Mouse (Mus musculus): ENCODE data around the gene Erp44.

The Erp44 gene

GRCm38 (mm10) chr4:48279498-48280134, at the start of gene Erp44, which contains the start of gene Invs:
Gene Erp44, minus strand, starts transcription at chr4:48279558.
Gene Invs, plus strand, starts transcription at chr4:48279760.
- peak; percentile 96 for DNase-seq (ENCODE audit: extremely low spot score, low read depth, low spot score)

GRCm38 (mm10) chr4:48328042-48328441, 48.7 kb upstream of the Erp44 start:
- no peak for DNase-seq (ENCODE audit: extremely low spot score, low read depth, low spot score)

- DNase-seq (ENCODE audit: extremely low spot score, low read depth, low spot score), result no peak
These were observed 47.8 kb upstream of the Erp44 start for GRCm38 (mm10) chr4:48327192-48327591.

DNA sequence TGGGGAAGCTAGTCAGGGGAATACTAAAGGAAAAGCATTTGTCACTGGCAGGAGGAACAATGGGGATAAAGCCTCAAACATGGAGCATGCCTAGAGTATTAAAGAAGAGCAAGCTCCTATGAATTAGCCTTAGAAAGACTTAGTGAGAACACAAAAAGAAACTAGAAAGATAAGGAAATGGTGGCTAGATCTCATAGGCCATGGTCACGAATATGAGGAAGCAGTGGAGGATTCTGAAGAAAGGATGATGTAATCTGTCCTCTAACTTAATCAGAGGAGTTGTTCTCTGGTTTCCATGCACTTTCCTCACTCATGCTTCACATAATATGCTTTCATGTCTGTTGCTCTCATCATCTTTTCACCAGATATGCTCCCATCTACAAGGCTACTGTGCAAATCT, 42.7 kb upstream of the Erp44 start:
- no peak for DNase-seq (ENCODE audit: extremely low spot score, low read depth, low spot score)

DNA sequence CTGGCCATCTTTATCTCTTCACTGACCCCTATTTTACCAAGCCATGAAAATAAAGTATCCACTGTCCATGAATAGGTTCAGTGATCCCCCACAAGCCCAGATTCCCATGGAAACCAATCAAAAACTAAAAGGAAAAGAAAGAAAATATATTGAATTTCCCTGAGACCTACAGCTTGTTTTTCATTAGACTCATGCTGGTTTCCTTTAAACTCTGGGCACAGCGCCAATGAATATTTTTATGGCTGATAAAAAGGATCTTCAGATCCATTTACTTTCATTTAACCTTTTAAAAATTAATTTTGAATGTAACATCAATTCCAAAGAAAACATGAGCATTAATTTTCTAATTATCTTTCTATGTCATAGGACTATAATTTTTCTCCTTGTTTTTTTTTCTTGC, 41.9 kb upstream of the Erp44 start:
- no peak for DNase-seq (ENCODE audit: extremely low spot score, low read depth, low spot score)

- DNase-seq (ENCODE audit: extremely low spot score, low read depth, low spot score), result no peak
These were observed 36.7 kb upstream of the Erp44 start for GRCm38 (mm10) chr4:48316036-48316435.

GRCm38 (mm10) chr4:48314814-48315213, 35.5 kb upstream of the Erp44 start:
- DNase-seq (ENCODE audit: extremely low spot score, low read depth, low spot score), result no peak

DNA sequence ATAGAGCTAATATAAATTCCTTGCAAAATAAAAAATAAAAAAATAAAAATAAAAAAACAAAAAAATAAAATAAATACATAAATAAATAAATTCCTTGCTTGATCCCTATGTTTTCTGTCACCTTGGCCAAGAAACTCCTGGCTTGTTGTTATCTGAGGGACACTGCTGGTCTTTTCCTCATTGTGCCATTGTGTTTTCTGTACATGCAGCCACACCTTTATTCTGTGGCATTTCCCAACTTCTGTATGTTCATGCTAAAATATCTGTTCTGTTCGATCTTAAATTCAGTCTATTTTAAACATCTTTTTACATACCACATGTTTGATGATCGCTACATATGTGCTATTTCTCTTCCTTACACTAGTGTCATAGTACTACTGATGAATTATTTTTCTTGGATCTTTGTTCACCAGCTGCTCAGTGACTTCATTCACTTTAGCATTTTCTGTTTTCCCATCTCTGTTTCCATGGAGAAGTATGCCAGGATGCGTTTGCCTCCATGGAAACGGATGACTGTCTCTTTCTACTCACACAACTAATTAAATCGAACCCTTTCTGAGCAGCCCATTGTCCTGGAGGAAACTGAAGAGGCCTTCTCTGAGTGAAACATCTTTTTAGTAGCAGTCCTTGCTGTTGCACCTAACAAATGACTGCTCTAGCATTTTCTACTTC, 7.9 kb upstream of the Erp44 start:
- no peak for DNase-seq (ENCODE audit: extremely low spot score, low read depth, low spot score)

DNA sequence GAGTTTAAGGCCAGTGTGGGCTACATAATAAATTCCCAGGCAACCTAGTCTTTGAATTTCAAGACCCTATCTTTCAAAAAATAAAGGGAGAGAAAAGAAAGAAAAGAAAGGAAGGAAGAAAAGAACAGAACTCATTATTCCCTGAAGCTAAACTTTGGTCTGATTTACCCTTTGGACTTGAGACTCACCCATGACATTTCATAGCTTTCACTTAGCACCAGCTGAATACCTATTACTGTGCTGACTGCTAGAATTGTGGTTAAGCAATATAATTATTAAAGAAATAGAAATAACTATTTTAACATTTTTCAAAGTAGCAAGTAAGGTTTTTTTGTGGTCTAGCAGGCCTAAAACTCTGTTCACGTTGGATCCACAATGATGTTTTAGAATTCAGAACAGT, 1.8 kb upstream of the Erp44 start:
- DNase-seq (ENCODE audit: extremely low spot score, low read depth, low spot score), result no peak

DNA sequence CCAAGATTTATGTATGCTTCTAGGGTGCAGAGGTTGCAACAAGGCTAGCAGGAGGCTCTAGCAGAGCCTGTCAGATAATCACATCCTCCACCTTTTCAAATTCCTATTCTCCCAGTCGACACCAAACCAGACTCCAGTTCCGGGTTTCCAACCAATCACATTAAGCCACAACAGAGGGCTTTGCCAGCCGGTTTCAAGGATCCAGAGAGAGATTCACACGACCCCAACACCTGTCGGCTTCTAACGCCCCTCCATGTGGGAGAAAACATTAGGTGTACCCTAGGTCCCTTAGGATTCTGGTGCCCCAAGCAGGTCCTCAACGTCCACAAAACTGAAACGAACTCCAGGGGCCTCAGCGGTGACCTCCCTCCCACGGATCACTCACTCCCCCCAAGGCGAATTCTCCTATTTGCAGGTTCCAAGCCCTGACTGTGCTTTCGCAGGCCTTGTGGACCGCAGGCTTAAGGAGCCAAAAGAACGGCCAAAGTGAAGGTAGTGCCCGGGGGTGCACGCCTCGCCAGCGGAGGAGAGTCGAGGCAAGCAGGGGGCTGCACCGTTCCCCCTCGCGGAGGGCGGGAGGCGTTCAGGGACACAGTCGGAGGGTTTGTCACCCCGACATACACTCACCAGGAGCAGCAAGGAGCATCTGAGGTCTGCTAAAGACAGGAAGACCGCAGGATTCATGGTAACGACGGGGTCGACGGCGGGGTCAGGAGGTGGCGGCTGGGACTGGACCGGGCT, 431 bp downstream of the Erp44 start:
- DNase-seq (ENCODE audit: extremely low spot score, low read depth, low spot score), result peak; percentile 24

GRCm38 (mm10) chr4:48277011-48277410, 2.3 kb downstream of the Erp44 start:
- no peak for DNase-seq (ENCODE audit: extremely low spot score, low read depth, low spot score)

DNA sequence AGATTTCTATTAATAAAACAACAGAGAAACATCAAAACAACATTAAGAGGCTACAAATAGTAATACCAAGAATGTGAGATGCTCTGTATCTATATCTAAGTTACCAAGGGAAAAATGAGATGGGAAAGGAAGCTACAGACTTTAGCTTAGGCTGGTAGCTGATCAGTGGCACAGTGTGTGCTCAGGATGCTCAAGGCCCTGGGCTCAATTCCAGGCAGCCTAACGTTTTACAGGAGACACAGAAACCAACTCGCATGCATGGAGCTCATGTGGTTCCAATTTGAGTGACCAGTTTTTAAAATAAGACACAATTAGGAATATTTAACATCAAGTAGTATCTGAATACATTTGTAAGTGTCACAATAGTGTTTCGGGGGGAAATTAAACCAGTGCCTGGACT, 3.6 kb downstream of the Erp44 start:
- no peak for DNase-seq (ENCODE audit: extremely low spot score, low read depth, low spot score)

DNA sequence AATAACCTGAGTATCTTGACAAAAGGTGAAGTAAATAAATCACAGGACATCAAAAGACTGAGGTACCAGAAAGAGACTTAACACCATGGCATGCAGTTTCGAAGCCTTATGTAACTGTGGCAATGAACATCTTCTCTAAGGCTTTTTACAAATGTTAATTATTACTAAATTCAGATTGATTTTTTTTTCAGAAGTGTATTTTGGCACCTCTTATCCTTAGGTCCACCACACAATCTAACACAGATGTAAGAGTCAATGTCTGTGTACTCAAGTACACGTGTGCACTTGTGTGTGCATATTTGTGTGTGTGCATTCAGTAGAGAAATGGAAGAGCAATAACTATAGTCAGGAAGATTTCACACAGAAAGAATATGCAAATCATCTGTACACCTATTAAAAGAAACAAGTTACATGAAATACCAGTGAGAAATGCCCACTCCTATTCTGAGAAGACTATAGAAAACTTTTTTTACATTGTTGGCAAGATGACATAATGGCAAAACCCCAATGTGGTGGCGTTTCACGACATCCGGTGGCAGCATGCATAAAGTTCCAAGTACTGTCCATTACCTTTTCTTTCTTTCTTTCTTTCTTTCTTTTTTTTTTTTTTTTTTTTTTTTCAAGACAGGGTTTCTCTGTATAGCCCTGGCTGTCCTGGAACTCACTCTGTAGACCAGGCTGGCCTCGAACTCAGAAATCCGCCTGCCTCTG, 6.1 kb downstream of the Erp44 start:
- no peak for DNase-seq (ENCODE audit: extremely low spot score, low read depth, low spot score)

- no peak for DNase-seq (ENCODE audit: extremely low spot score, low read depth, low spot score)
These were observed 7.5 kb downstream of the Erp44 start for GRCm38 (mm10) chr4:48271838-48272237.

- DNase-seq (ENCODE audit: extremely low spot score, low read depth, low spot score), result no peak
These were observed 8.8 kb downstream of the Erp44 start for GRCm38 (mm10) chr4:48270532-48270931.

DNA sequence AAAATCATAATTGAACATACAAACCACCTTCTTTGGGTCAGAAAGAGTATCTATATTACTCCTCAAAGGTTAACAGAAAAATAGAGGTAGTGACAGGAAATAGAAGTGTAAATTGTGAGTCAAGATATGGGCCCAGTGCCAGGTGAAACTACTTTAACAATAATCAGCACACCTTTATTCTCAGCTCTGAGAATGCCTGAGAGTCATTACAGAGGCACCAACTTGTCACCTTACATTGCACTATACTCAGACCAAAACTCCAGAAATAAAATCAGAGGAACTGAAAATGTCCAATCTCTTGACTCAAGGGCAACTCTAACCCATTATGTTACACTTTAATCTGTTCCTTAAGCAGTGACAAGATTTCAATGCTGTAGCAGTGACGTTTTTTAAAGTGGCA, 11.2 kb downstream of the Erp44 start:
- no peak for DNase-seq (ENCODE audit: extremely low spot score, low read depth, low spot score)

DNA sequence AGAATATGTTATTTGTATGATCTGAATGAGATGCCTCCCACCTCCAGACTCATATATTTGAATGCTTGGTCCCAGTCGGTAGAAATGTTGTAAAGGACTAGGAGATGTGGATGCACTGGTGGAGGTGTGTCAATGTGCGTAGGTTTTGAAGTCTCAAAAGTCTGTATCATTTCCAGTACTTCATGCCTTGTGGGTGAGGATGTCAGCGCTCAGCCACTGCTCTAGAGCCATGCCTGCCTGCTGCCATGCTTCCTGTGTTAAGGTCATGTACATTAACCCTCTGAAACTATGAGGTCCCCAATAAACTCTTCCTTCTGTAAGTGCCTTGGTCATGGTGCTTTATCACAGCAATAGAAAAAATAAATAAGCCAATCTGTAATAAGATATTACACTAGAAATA, 11.7 kb downstream of the Erp44 start:
- DNase-seq (ENCODE audit: extremely low spot score, low read depth, low spot score), result no peak

- DNase-seq (ENCODE audit: extremely low spot score, low read depth, low spot score), result no peak
These were observed 21.3 kb downstream of the Erp44 start for GRCm38 (mm10) chr4:48258045-48258444.

- no peak for DNase-seq (ENCODE audit: extremely low spot score, low read depth, low spot score)
These were observed 26.1 kb downstream of the Erp44 start for GRCm38 (mm10) chr4:48253266-48253665.

DNA sequence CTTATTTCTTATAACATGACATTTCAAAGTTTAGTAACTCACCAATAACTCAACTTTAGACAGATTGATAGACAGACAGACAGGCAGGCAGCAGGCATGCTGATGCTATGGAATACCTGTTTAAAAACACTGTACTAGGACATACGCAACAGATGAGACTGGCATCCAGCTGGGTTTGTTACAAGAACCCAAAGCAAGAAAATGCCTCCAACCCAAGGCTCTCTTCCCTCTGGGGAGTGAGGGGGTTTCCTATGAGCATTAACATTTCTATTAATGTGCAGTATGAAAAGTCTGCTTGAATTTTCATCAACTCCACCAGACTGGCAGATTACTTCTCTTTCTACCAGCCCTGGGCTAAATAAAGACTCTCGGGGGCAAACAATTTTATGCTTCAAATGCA, 35.1 kb downstream of the Erp44 start:
- DNase-seq (ENCODE audit: extremely low spot score, low read depth, low spot score), result no peak

- DNase-seq (ENCODE audit: extremely low spot score, low read depth, low spot score), result no peak
These were observed 35.6 kb downstream of the Erp44 start for GRCm38 (mm10) chr4:48243737-48244136.

DNA sequence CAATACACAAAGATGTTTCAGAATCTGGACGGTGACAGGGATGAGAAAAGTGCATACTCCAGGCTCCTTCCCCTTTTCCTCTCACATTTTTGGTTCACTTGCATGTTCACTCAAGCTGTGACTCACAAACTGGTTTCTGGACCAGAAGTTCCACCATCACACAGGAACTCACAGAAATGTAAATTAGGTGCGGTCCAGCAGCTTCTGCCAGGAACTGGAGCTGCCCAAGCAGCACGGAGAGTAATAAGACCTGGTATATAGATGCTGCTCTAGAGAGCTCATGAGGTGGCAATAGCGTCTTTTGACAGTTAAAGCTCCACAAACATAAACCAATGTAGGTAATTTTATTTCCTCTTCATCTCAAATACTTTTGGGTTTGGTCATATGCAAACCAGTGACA, 36.9 kb downstream of the Erp44 start:
- DNase-seq (ENCODE audit: extremely low spot score, low read depth, low spot score), result no peak
